Mouse (Mus musculus): ENCODE results near the gene Gm21915. TPM values are rescaled to one million over a fixed set of nuclear protein-coding genes. Genes with fewer than 3 reads are reported as not detected.

Gene Gm21915
- polyA plus RNA-seq (2016; fragmentation: Nextera tagmentation; extraction: Ambion mirVana): not detected in 2 replicates

DNA sequence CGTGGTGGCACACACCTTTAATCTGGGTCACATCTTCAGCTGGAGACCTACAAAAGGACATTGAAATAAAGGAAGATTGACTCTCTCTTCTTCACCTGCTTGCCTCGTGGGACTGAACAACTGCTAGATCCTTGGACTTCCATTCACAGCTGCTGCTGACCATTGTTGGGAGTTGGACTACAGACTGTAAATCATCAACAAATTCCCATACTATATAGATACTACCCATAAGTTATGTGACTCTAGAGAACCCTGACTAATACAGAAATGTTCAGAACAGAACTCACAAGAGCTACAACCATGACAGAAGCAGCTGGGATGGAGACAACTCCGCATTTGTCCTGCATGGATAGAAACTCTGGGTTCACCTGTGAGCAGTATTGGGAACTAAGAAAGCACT is at the start of gene Gm21915:
TSS of gene Gm21915 (plus strand) at position 301 of the 400 bp plus-strand sequence.
- Histone ChIP-seq H3K9me3 (no peaks in the 10 kb centered on the region), H3K27ac (peak within 1 kb of the TSS; percentile 36; the same call in 1 of the 2 replicates)
- 88% methylated on average over 3 of the region's 3 CpGs for WGBS

DNA sequence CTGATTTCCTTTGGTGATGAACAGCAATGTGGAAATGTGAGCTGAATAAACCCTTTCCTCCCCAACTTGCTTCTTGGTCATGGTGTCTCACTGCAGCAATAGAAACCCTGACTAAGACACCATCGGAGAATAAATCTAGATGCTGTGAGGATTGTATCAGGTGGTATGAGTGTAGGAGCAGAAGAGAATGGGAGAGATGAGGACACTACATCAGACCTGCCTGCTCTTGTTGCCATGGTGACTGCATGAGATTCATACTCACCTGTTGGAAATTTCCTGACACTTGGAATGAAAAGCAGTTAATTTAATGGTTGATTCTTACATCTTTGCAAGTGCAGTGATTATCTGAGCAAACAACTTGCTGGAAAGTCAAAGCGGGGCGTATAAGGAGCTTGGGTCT is 48.1 kb upstream of the Gm21915 start:
- H3K36me3 ChIP-seq (replicated peaks): no peaks in the 10 kb centered on the region

More for the DNA sequence above, at the start of gene Gm21915:
- Histone ChIP-seq H3K4me3 (no peak within 1 kb of the TSS), H3K36me3 (replicated peaks) (no peaks in the 10 kb centered on the region), H3K27me3 (ENCODE audit: poor library complexity, severe bottlenecking) (no peaks in the 10 kb centered on the region), H3K4me1 (peaks cover 13% of the 10 kb centered on the region)
- DNase-seq (ENCODE audit: extremely low spot score, low spot score): no peak

DNA sequence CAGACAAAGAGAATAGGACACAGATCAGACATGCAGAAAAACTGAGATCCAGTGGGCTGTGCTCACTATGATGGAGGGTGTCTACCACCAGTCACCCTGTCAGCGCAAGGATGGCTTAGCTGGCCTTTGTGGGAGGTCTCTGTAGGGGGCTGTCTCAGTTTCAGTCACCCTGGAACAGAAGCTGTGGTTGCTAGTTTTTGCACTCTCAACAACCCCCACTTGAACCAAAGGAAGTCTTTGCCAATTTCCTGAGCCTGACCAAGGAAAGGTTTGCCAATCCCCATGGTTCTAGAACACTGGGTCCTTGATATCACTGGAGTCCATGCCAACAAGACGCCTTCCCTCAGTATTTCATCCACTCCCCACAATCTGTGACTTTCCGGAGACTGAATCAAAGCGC is 47.6 kb upstream of the Gm21915 start:
- H3K36me3 ChIP-seq (replicated peaks): no peaks in the 10 kb centered on the region
- peaks cover 27% of the 10 kb centered on the region; the same call in 1 of the 2 replicates for H3K27me3 ChIP-seq (ENCODE audit: poor library complexity, severe bottlenecking)
- H3K9me3 ChIP-seq: no peaks in the 10 kb centered on the region
- WGBS: 91% methylated on average over 4 of the region's 4 CpGs
- H3K4me3 ChIP-seq: no peak overlapping the region
- H3K4me1 ChIP-seq: peaks cover 26% of the 10 kb centered on the region
- H3K27ac ChIP-seq: no peak overlapping the region
- DNase-seq (ENCODE audit: extremely low spot score, low spot score): no peak

More for the DNA sequence above, 48.1 kb upstream of the Gm21915 start:
- H3K4me3 ChIP-seq: no peak overlapping the region
- H3K27ac ChIP-seq: no peak overlapping the region
- 94% methylated on average over 3 of the region's 3 CpGs for WGBS
- no peak for DNase-seq (ENCODE audit: extremely low spot score, low spot score)
- peaks cover 28% of the 10 kb centered on the region for H3K4me1 ChIP-seq
- no peaks in the 10 kb centered on the region for H3K9me3 ChIP-seq
- H3K27me3 ChIP-seq (ENCODE audit: poor library complexity, severe bottlenecking): peaks cover 27% of the 10 kb centered on the region; the same call in 1 of the 2 replicates

DNA sequence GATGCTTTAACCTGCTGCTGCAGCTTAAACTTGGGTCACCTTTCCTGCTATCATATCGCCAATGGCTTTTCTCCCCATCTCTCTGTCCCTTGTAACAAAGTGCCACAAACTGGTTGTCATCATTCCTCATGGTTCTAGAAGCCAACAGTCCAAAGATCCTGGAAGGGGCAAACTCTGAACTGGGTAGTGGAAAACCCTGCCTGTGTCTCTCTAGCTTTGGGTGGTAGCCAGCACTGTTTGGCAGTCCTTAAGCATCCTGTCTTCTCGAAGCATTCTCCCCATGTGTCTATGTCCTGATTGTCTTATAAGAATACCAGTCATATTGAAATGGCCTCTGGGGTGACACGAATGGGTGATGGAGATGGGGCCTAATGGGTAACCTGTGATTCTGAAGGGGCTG is 45.1 kb upstream of the Gm21915 start:
- no peak for DNase-seq (ENCODE audit: extremely low spot score, low spot score)
- no peaks in the 10 kb centered on the region for H3K9me3 ChIP-seq
- no peaks in the 10 kb centered on the region for H3K36me3 ChIP-seq (replicated peaks)
- peaks cover 17% of the 10 kb centered on the region; the same call in 1 of the 2 replicates for H3K27me3 ChIP-seq (ENCODE audit: poor library complexity, severe bottlenecking)
- H3K27ac ChIP-seq: no peak overlapping the region
- 87% methylated on average over 3 of the region's 3 CpGs for WGBS
- H3K4me1 ChIP-seq: peaks cover 37% of the 10 kb centered on the region
- no peak overlapping the region for H3K4me3 ChIP-seq

- no peak for DNase-seq (ENCODE audit: extremely low spot score, low spot score)
- 50% methylated on average over 11 of the region's 11 CpGs for WGBS
- H3K27ac ChIP-seq: peak overlapping the region; percentile 32; the same call in 1 of the 2 replicates
Measured at GRCm38 (mm10) chr9:40626566-40626965, 43.8 kb upstream of the Gm21915 start.

DNA sequence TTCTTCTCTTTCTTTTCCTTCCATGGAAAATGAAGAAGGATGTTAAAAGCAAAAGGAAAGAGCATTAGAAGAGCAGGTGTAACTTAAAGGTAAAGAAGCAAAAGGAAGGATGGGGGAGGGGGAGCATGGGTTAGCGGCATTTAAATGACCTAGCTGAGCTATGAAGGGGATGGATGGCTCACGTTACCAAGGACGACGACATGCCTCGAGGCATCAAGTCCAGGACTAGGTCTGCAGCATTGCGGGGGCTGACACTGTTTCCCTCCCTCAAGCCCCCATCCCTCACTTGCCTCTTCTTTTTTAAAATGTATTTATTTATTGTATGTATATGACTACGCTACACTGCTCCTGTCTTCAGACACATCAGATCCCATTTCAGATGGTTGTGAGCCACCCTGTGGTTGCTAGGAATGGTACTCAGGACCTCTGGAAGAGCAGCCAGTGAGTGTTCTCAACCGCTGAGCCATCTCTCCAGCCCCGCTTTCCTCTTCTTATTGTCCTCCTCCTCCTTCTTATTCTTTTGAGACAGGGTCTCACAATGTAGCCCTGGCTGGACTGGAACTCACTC is 43.2 kb upstream of the Gm21915 start:
- DNase-seq (ENCODE audit: extremely low spot score, low spot score): no peak
- Histone ChIP-seq H3K4me3 (no peak overlapping the region), H3K4me1 (peaks cover 45% of the 10 kb centered on the region), H3K27ac (no peak overlapping the region), H3K36me3 (replicated peaks) (no peaks in the 10 kb centered on the region), H3K27me3 (ENCODE audit: poor library complexity, severe bottlenecking) (peaks cover 17% of the 10 kb centered on the region; the same call in 1 of the 2 replicates), H3K9me3 (no peaks in the 10 kb centered on the region)
- WGBS: 51% methylated on average over 9 of the region's 9 CpGs

More at GRCm38 (mm10) chr9:40626566-40626965, 43.8 kb upstream of the Gm21915 start:
- Histone ChIP-seq H3K4me1 (peaks cover 45% of the 10 kb centered on the region), H3K4me3 (no peak overlapping the region), H3K27me3 (ENCODE audit: poor library complexity, severe bottlenecking) (peaks cover 17% of the 10 kb centered on the region; the same call in 1 of the 2 replicates), H3K36me3 (replicated peaks) (no peaks in the 10 kb centered on the region), H3K9me3 (no peaks in the 10 kb centered on the region)

DNA sequence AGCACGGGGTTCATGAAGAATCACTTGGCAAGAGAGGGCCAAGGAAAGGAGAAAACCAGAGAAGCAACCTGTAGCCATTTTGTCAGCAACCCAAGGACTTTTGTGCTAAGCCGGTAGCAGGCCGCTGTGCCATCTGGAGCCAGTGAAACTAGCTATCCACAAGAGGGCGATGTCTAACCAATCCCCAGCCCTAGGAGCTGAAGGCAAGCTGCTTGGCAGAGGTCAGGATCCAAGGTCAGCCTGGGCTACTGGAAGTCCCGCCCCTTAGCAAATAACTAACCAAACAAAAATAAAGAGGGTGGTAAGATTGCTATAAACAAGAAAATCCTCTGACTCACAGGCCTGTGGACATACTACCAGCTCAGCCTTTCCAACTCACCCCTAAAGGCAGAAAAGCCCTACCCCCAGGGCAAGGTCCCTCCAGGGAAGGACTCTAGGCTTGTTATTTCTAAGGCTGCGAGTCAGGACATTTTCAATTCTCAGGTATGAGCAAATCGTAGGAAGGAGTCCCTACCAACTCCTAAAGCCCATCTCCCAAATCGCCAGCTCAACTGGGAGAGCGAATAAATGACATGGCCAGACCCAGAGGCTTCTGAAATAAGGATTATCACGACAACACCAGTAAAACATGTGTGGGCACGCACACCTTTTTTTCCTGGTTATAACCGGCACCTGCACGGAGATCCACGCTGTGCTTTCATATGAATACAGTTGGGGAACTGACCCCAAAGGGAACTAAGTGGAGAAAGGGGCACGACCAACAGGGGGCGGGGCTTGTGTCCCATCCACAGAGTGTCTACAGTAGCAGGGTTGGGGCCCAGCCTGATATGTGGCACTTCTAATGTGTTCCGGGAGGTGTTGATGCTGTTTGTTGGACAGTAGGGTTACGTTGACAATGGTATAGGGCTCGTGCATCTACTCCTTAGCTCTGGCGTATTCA is 42.0 kb upstream of the Gm21915 start:
- H3K9me3 ChIP-seq: no peaks in the 10 kb centered on the region
- H3K4me1 ChIP-seq: peaks cover 45% of the 10 kb centered on the region
- H3K4me3 ChIP-seq: no peak overlapping the region
- peaks cover 17% of the 10 kb centered on the region; the same call in 1 of the 2 replicates for H3K27me3 ChIP-seq (ENCODE audit: poor library complexity, severe bottlenecking)
- DNase-seq (ENCODE audit: extremely low spot score, low spot score): peak; percentile 63
- 67% methylated on average over 20 of the region's 20 CpGs for WGBS
- H3K27ac ChIP-seq: no peak overlapping the region
- H3K36me3 ChIP-seq (replicated peaks): no peaks in the 10 kb centered on the region

DNA sequence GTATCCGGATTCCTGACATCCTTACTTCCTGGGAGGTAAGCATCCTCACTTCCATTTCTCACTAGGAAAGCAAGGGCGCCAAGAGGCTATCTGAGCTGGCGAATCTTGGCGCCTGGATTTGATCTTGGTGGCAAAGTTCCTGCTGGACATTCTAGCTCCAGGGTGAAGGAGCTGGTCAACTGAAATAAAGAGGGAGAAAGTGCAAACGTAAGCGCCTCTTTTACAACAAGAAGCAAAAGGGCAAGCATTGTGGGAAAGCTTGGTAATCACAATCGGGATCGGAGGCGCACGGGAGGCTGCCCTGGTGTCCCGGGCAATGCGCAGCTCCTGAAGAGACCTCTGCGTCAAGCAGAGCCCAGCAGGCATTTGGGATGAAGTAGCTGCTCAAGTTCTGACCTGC is 41.0 kb upstream of the Gm21915 start:
- Histone ChIP-seq H3K4me1 (peaks cover 37% of the 10 kb centered on the region), H3K27ac (no peak overlapping the region), H3K36me3 (replicated peaks) (no peaks in the 10 kb centered on the region), H3K27me3 (ENCODE audit: poor library complexity, severe bottlenecking) (peaks cover 17% of the 10 kb centered on the region; the same call in 1 of the 2 replicates), H3K9me3 (no peaks in the 10 kb centered on the region), H3K4me3 (no peak overlapping the region)
- DNase-seq (ENCODE audit: extremely low spot score, low spot score): no peak
- WGBS: 59% methylated on average over 13 of the region's 13 CpGs

GRCm38 (mm10) chr9:40631101-40631500 is 39.3 kb upstream of the Gm21915 start:
- H3K36me3 ChIP-seq (replicated peaks): no peaks in the 10 kb centered on the region
- DNase-seq (ENCODE audit: extremely low spot score, low spot score): no peak
- H3K27ac ChIP-seq: no peak overlapping the region
- no peaks in the 10 kb centered on the region for H3K9me3 ChIP-seq
- no peak overlapping the region for H3K4me3 ChIP-seq
- 79% methylated on average over 6 of the region's 6 CpGs for WGBS
- H3K4me1 ChIP-seq: peaks cover 37% of the 10 kb centered on the region
- H3K27me3 ChIP-seq (ENCODE audit: poor library complexity, severe bottlenecking): peaks cover 5% of the 10 kb centered on the region; the same call in 1 of the 2 replicates

DNA sequence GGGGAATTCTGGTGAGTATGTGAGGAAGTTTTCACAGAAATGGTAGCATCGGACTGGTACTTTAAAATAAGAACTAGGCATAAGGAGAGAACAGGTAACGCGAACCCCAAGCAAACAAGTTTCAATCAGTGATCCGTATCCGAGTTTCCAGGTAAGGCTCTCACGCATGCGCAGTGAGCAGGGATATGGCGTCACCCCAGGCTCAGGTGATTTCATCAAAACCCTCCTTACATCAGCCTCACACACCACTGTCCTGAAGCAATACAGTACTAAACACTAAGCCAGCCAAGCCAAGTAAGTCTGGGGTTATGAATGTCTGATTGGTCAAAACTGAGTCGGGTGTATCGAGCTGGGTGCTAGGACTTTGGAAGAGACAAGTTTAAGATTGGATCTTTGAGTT is 38.9 kb upstream of the Gm21915 start:
- H3K4me3 ChIP-seq: no peak overlapping the region
- H3K36me3 ChIP-seq (replicated peaks): no peaks in the 10 kb centered on the region
- H3K4me1 ChIP-seq: peaks cover 36% of the 10 kb centered on the region
- H3K27me3 ChIP-seq (ENCODE audit: poor library complexity, severe bottlenecking): peaks cover 1% of the 10 kb centered on the region; the same call in 1 of the 2 replicates
- DNase-seq (ENCODE audit: extremely low spot score, low spot score): no peak
- no peak overlapping the region for H3K27ac ChIP-seq
- no peaks in the 10 kb centered on the region for H3K9me3 ChIP-seq
- WGBS: 93% methylated on average over 10 of the region's 10 CpGs

DNA sequence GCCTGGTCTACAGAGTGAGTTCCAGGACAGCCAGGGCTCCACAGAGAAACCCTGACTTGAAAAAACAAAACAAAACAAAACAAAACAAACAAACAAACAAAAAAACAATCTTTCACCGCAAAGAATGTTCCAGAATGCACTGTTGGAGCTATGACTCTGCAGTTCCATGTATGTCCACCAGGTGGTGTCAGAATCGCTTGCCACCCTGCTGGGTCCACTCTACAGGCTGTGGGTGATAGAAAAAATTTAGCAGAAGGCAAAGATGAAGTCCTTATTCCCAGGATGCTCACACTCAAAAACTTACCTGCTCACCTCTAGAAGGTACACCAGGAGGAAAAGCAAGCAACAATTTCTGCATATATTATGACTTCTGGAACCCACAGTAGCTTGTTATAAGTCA is 34.4 kb upstream of the Gm21915 start:
- no peak overlapping the region for H3K4me3 ChIP-seq
- peaks cover 9% of the 10 kb centered on the region for H3K27me3 ChIP-seq (ENCODE audit: poor library complexity, severe bottlenecking)
- H3K4me1 ChIP-seq: peaks cover 34% of the 10 kb centered on the region
- no peaks in the 10 kb centered on the region for H3K36me3 ChIP-seq (replicated peaks)
- no peak overlapping the region for H3K27ac ChIP-seq
- WGBS: 18% methylated on average over 2 of the region's 2 CpGs
- no peaks in the 10 kb centered on the region for H3K9me3 ChIP-seq
- no peak for DNase-seq (ENCODE audit: extremely low spot score, low spot score)

DNA sequence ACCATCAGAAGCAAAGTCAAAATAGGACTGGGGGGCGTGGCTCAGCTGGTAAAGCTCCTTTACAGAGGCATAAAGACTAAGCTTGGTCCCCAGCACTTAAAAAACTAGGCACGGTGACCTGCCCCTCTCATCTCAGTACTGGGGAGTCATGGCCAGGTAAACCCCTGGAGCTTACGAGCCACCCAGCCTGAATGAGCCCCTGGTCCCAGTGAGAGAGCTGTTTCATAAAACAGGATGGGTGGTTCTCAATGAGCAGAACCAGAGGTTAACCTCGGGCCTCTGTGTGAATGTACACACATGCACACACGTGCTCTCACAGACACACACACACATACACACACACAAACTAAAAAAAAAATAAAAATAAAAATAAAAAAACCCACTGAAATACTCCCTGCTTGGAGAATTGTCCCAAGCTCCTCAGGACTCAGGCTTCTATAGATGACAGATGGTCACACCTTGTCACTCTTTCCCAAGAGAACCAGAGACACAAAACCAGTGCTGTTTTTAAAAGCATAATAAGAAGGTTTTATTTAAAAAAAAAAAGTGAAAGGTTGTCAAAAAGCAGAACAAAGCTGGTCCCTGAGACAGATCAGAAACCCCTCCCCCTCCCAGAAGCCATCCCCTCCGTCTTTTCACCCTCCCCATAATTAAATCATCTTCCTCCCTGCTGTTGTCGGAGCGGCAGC is 32.6 kb upstream of the Gm21915 start:
- Histone ChIP-seq H3K4me1 (peaks cover 45% of the 10 kb centered on the region), H3K27ac (peak overlapping the region; percentile 82), H3K27me3 (ENCODE audit: poor library complexity, severe bottlenecking) (peaks cover 27% of the 10 kb centered on the region), H3K4me3 (peak overlapping the region; percentile 53), H3K9me3 (no peaks in the 10 kb centered on the region), H3K36me3 (replicated peaks) (no peaks in the 10 kb centered on the region)
- no peak for DNase-seq (ENCODE audit: extremely low spot score, low spot score)
- 25% methylated on average over 8 of the region's 8 CpGs for WGBS

Data from forebrain, embryonic 10.5 days (tissue).